Mouse (Mus musculus) spleen, adult 2 months (tissue): ENCODE data around the gene Sgce. TPM values are rescaled to one million over a fixed set of nuclear protein-coding genes. Genes with fewer than 3 reads are reported as not detected.

Experiments
- DNase-seq, 2 experiments: peaks; one replicate each; pipeline versions ENCODE4 v3.0.0 to v3.0.0-alpha.2; 2012 to 2021; ENCODE audit warnings: low spot score in 2 of 2, low read depth in 1 of 2
- H3K27ac ChIP-seq: fragments of 200-500 bp; 2 replicates; pipeline ENCODE4 v1.5.1; 2012; ENCODE audit warnings: low read length, inconsistent platforms; ENCODE audit not compliant: insufficient read depth
- H3K27me3 ChIP-seq: fragments of 200-500 bp; 2 replicates; pipeline ENCODE4 v1.6.1; 2012; ENCODE audit warnings: mild to moderate bottlenecking, moderate library complexity, low read length, inconsistent platforms; ENCODE audit not compliant: control insufficient read depth, insufficient read depth
- H3K36me3 ChIP-seq: fragments of 200-500 bp; 2 replicates; pipeline ENCODE4 v1.6.1; 2012; ENCODE audit warnings: mild to moderate bottlenecking, low read length, inconsistent platforms; ENCODE audit not compliant: control insufficient read depth, insufficient read depth
- H3K4me1 ChIP-seq: fragments of 200-500 bp; 2 replicates; pipeline ENCODE4 v1.6.1; 2011; ENCODE audit warnings: inconsistent platforms; ENCODE audit not compliant: control insufficient read depth, insufficient read depth, insufficient read length
- H3K4me3 ChIP-seq: fragments of 200-500 bp; 2 replicates; pipeline ENCODE4 v1.5.1; 2011; ENCODE audit warnings: mild to moderate bottlenecking, inconsistent platforms; ENCODE audit not compliant: insufficient read depth, insufficient read length; ENCODE audit errors: extremely low read depth
- CTCF ChIP-seq: fragments of 200-500 bp; IDR thresholded peaks from 2 replicates; pipeline ENCODE4 v1.5.1; 2011; ENCODE audit warnings: mild to moderate bottlenecking, inconsistent platforms; ENCODE audit not compliant: insufficient read depth, insufficient read length, insufficient replicate concordance; ENCODE audit errors: extremely low read depth
- POLR2A ChIP-seq: fragments of 200-500 bp; IDR thresholded peaks from 2 replicates; pipeline ENCODE4 v1.6.1; 2011; ENCODE audit warnings: low read depth, low read length, inconsistent platforms
- WGBS: fragments of 180-500 bp; shearing (Covaris S2); methylation state at CpG from one replicate; pipeline ENCODE4 v1.1.7; 2018; 5-methylcytosine and 5-hydroxymethylcytosine counted together
- polyA plus RNA-seq: library from polyadenylated mRNA; depleted of rRNA; stranded (reverse); fragments of >200 nt; gene quantifications from 2 replicates; pipeline ENCODE4 v1.2.3, GENCODE M21; 2012

The Sgce gene
- polyA plus RNA-seq, 1 experiment: 3.4 TPM

DNA sequence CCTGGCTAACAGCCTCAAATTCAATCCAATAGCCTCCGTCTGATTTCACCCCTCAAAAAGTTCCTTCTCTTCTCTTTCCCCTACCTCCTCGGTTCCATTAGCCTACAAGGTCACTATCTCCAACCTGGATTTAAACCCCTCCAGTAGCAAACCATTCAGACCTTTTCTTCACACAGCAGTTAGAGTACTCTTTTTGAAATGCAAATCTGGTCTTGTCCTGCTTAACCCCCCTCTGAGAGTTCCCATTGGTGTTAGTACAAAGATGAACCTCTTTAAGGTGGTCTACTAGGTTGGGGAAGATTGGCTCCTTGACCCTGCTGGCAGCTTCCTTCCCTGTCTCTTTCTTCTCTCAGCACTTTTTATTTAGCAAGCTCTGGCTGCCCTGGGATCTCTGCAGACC is 8.3 kb downstream of the Sgce start:
- 75% methylated on average over 2 of the region's 2 CpGs for WGBS
- Histone ChIP-seq H3K36me3 (no peaks in the 10 kb centered on the region), H3K4me1 (no peaks in the 10 kb centered on the region), H3K27ac (no peak overlapping the region), H3K27me3 (no peaks in the 10 kb centered on the region), H3K4me3 (no peak overlapping the region)
- no peak for DNase-seq
- no peak for TF ChIP-seq CTCF
- no peak for TF ChIP-seq POLR2A

DNA sequence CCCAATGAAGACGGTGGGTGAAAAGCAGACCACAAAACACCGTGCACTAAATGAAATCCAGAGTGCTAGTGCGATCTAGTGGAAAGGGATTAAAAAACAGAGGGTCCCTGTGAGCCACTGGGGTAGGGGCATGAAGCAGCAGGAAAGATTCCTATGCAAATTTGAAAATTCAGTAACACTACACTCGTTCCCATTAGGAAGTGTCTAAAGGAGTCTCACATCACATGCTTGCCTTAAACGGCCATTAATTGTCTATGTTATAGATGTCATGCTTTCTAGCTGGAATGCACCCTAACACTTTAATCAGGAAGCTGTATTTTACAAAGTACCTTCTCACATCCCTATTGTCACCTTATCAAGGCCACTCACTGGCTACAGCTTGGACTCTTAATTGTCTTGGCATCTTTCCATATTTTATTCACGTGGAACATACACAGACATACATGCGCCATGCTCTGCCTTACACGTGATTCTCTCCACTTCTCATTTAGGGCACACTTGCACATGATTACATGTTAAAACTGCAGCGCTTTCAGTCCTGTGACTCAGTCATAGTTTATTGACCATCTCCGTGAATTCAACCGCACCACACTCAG is 8.9 kb downstream of the Sgce start:
- Histone ChIP-seq H3K27me3 (no peaks in the 10 kb centered on the region), H3K36me3 (no peaks in the 10 kb centered on the region), H3K4me1 (no peaks in the 10 kb centered on the region), H3K27ac (no peak overlapping the region), H3K4me3 (no peak overlapping the region)
- TF ChIP-seq CTCF (no peak), POLR2A (no peak)
- 84% methylated on average over 11 of the region's 11 CpGs for WGBS
- DNase-seq: no peak

- no peak for DNase-seq
- Histone ChIP-seq H3K4me1 (no peaks in the 10 kb centered on the region), H3K27me3 (no peaks in the 10 kb centered on the region), H3K36me3 (no peaks in the 10 kb centered on the region), H3K4me3 (no peak overlapping the region), H3K27ac (no peak overlapping the region)
- 89% methylated on average over 9 of the region's 9 CpGs for whole genome bisulfite sequencing
- TF ChIP-seq POLR2A (no peak), CTCF (no peak)
Observed at GRCm38 (mm10) chr6:4736372-4736771, 10.6 kb downstream of the Sgce start.

GRCm38 (mm10) chr6:4733208-4733607 is 13.8 kb downstream of the Sgce start:
- 76% methylated on average over 8 of the region's 8 CpGs for WGBS
- no peaks in the 10 kb centered on the region for H3K36me3 ChIP-seq
- no peak overlapping the region for H3K4me3 ChIP-seq
- no peak for TF ChIP-seq CTCF
- no peak for TF ChIP-seq POLR2A
- no peak for DNase-seq
- H3K27me3 ChIP-seq: no peaks in the 10 kb centered on the region
- H3K27ac ChIP-seq: no peak overlapping the region
- no peaks in the 10 kb centered on the region for H3K4me1 ChIP-seq

GRCm38 (mm10) chr6:4731675-4732074 is 15.3 kb downstream of the Sgce start:
- no peaks in the 10 kb centered on the region for H3K36me3 ChIP-seq
- DNase-seq: no peak
- 85% methylated on average over 8 of the region's 8 CpGs for WGBS
- no peaks in the 10 kb centered on the region for H3K4me1 ChIP-seq
- H3K27ac ChIP-seq: no peak overlapping the region
- TF ChIP-seq POLR2A: no peak
- no peak for TF ChIP-seq CTCF
- no peaks in the 10 kb centered on the region for H3K27me3 ChIP-seq
- no peak overlapping the region for H3K4me3 ChIP-seq

DNA sequence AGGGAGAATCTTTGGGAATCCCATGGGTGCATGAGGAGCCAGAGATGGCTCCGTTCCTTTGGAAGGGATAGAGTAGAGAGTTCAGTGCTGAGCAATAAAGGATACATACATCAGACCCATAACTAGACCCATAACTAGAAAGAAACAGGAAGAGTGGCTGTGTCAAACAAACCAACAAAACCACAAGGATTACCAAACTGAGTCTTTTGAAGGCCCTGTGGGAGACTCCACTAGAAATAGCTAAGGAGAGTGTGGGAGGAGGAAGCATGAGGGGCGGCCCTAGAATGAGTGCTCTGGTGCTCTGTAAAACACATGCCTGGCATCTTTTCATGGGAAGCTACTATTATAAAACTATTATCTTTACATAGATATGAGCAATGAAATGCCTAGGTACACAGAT is 18.7 kb downstream of the Sgce start:
- Histone ChIP-seq H3K27ac (no peak overlapping the region), H3K4me3 (no peak overlapping the region), H3K4me1 (no peaks in the 10 kb centered on the region), H3K36me3 (no peaks in the 10 kb centered on the region), H3K27me3 (no peaks in the 10 kb centered on the region)
- no peak for TF ChIP-seq CTCF
- TF ChIP-seq POLR2A: no peak
- DNase-seq: no peak
- 41% methylated on average over 2 of the region's 2 CpGs for WGBS

DNA sequence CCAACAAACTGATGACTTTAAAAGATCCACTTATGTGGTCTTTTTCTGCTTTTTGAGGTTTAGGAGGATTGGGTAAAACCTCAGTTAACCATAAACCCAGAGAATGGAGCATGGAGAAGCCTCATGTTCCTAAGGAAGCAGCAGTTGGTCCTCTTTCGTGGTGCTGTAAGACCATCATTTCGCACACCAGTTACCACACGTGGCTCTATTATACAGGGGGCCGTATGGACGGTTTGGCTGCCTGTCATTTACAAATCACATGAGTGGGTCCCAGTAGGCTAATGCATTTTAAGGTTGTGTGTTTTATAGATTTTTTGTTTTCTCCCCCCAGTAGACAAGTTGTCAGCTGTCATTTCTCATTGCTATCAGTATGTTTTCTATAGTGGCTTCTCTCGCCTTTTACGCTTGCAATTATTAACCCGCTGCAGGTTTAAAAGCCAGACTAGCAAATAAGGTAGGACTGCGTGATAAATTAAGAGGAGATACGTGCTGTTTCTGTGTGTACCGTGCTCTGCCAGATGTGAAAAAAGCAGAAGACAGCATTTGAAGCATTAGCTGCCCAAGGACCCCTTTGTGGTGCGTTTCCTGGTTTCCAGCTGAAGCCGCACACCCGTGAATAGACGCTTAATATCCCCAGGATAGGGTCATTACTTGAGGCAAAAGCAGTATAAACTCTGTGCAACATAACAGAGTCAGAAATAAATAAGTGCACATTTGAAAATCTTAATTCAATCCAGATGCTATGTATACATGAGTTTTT is 22.8 kb downstream of the Sgce start:
- no peak for DNase-seq
- Histone ChIP-seq H3K27ac (no peak overlapping the region), H3K27me3 (no peaks in the 10 kb centered on the region), H3K4me3 (no peak overlapping the region), H3K36me3 (no peaks in the 10 kb centered on the region), H3K4me1 (no peaks in the 10 kb centered on the region)
- no peak for TF ChIP-seq POLR2A
- no peak for TF ChIP-seq CTCF
- WGBS: 90% methylated on average over 15 of the region's 15 CpGs
